Mouse (Mus musculus) kidney, adult 2 months (tissue): ENCODE data around the gene Gtf2e1.

ENCODE experiments used
- CTCF ChIP-seq: fragments of 200-500 bp; conservative IDR thresholded peaks from 2 replicates; pipeline ENCODE4 v1.5.1; 2011; ENCODE audit warnings: low read depth, mild to moderate bottlenecking, control low read depth, low read length, moderate library complexity, mixed read lengths; ENCODE audit not compliant: insufficient read depth, insufficient read length
- POLR2A ChIP-seq: fragments of 200-500 bp; IDR thresholded peaks from one replicate; pipeline ENCODE4 v1.6.1; 2011; ENCODE audit warnings: low read depth, low read length, control low read depth

GRCm38 (mm10) chr16:37517596-37518211 lies 21.9 kb downstream of the Gtf2e1 start:
- TF ChIP-seq CTCF = no peak
- TF ChIP-seq POLR2A = no peak
